Mouse (Mus musculus): ENCODE measurements around the gene Cfap54.

GRCm38 (mm10) chr10:93119809-93120208 is 38.4 kb upstream of the Cfap54 start:
- no peak for TF ChIP-seq ZC3H11A (IDR thresholded peaks at IDR 0.05; ENCODE audit: borderline replicate concordance, low read depth, low read length)
- no peak for TF ChIP-seq ZNF384 (IDR thresholded peaks at IDR 0.05; ENCODE audit: low read depth, low read length)
